Mouse (Mus musculus): ENCODE measurements around the gene Gm4707.

The Gm4707 gene

GRCm38 (mm10) chr17:71484711-71485110 lies 25.0 kb upstream of the Gm4707 start:
- H3K27me3 ChIP-seq (ENCODE audit: insufficient read depth, low read length) = no peaks in the 10 kb centered on the region
- TF ChIP-seq POU5F1 (IDR thresholded peaks at IDR 0.05; ENCODE audit: borderline replicate concordance, low read length) (no peak), NANOG (IDR thresholded peaks at IDR 0.05; ENCODE audit: borderline replicate concordance, low read length) (no peak), CTCF (conservative IDR thresholded peaks at IDR 0.05; ENCODE audit: low read length) (no peak)
- no peak overlapping the region for H3K4me3 ChIP-seq (replicated peaks; ENCODE audit: low read length)
- H3K9me3 ChIP-seq (ENCODE audit: low read length) = no peaks in the 10 kb centered on the region
- no peaks in the 10 kb centered on the region for H3K36me3 ChIP-seq (ENCODE audit: insufficient read depth, low read length)
- peaks cover 50% of the 10 kb centered on the region for H3K4me1 ChIP-seq (replicated peaks; ENCODE audit: low read depth, low read length)

GRCm38 (mm10) chr17:71483418-71484060 lies 23.8 kb upstream of the Gm4707 start:
- TF ChIP-seq POU5F1 (IDR thresholded peaks at IDR 0.05; ENCODE audit: borderline replicate concordance, low read length) (no peak), NANOG (IDR thresholded peaks at IDR 0.05; ENCODE audit: borderline replicate concordance, low read length) (no peak), CTCF (conservative IDR thresholded peaks at IDR 0.05; ENCODE audit: low read length) (no peak)
- H3K9me3 ChIP-seq (ENCODE audit: low read length) = no peaks in the 10 kb centered on the region

GRCm38 (mm10) chr17:71479381-71479901 lies 19.7 kb upstream of the Gm4707 start:
- H3K4me3 ChIP-seq (replicated peaks; ENCODE audit: low read length) = no peak overlapping the region
- no peaks in the 10 kb centered on the region for H3K9me3 ChIP-seq (ENCODE audit: low read length)
- peaks cover 42% of the 10 kb centered on the region for H3K4me1 ChIP-seq (replicated peaks; ENCODE audit: low read depth, low read length)
- no peak for TF ChIP-seq POU5F1 (IDR thresholded peaks at IDR 0.05; ENCODE audit: borderline replicate concordance, low read length)
- TF ChIP-seq NANOG (IDR thresholded peaks at IDR 0.05; ENCODE audit: borderline replicate concordance, low read length) = no peak
- no peak for TF ChIP-seq CTCF (conservative IDR thresholded peaks at IDR 0.05; ENCODE audit: low read length)
- H3K36me3 ChIP-seq (ENCODE audit: insufficient read depth, low read length) = no peaks in the 10 kb centered on the region
- H3K27me3 ChIP-seq (ENCODE audit: insufficient read depth, low read length) = peaks cover 8% of the 10 kb centered on the region

More at GRCm38 (mm10) chr17:71483418-71484060, 23.8 kb upstream of the Gm4707 start:
- no peaks in the 10 kb centered on the region for H3K27me3 ChIP-seq (ENCODE audit: insufficient read depth, low read length)
- H3K4me1 ChIP-seq (replicated peaks; ENCODE audit: low read depth, low read length) = peaks cover 62% of the 10 kb centered on the region
- H3K36me3 ChIP-seq (ENCODE audit: insufficient read depth, low read length) = no peaks in the 10 kb centered on the region
- no peak overlapping the region for H3K4me3 ChIP-seq (replicated peaks; ENCODE audit: low read length)

- peaks cover 1% of the 10 kb centered on the region; the same call in 1 of the 2 replicates for H3K36me3 ChIP-seq (ENCODE audit: insufficient read depth, low read length)
- H3K27me3 ChIP-seq (ENCODE audit: insufficient read depth, low read length) = peaks cover 15% of the 10 kb centered on the region
- TF ChIP-seq CTCF (conservative IDR thresholded peaks at IDR 0.05; ENCODE audit: low read length) (no peak), POU5F1 (IDR thresholded peaks at IDR 0.05; ENCODE audit: borderline replicate concordance, low read length) (no peak), NANOG (IDR thresholded peaks at IDR 0.05; ENCODE audit: borderline replicate concordance, low read length) (no peak)
- no peaks in the 10 kb centered on the region for H3K9me3 ChIP-seq (ENCODE audit: low read length)
- peaks cover 56% of the 10 kb centered on the region for H3K4me1 ChIP-seq (replicated peaks; ENCODE audit: low read depth, low read length)
- H3K4me3 ChIP-seq (replicated peaks; ENCODE audit: low read length) = no peak overlapping the region
These were observed 17.8 kb upstream of the Gm4707 start for GRCm38 (mm10) chr17:71477481-71477880.

GRCm38 (mm10) chr17:71476346-71477020 lies 16.8 kb upstream of the Gm4707 start:
- H3K36me3 ChIP-seq (ENCODE audit: insufficient read depth, low read length) = peaks cover 3% of the 10 kb centered on the region; the same call in 1 of the 2 replicates
- TF ChIP-seq CTCF (conservative IDR thresholded peaks at IDR 0.05; ENCODE audit: low read length) = no peak
- no peak for TF ChIP-seq POU5F1 (IDR thresholded peaks at IDR 0.05; ENCODE audit: borderline replicate concordance, low read length)
- H3K27me3 ChIP-seq (ENCODE audit: insufficient read depth, low read length) = peaks cover 15% of the 10 kb centered on the region

GRCm38 (mm10) chr17:71475705-71476089 lies 16.0 kb upstream of the Gm4707 start:
- Histone ChIP-seq H3K27me3 (ENCODE audit: insufficient read depth, low read length) (peaks cover 15% of the 10 kb centered on the region), H3K36me3 (ENCODE audit: insufficient read depth, low read length) (peaks cover 3% of the 10 kb centered on the region; the same call in 1 of the 2 replicates), H3K4me1 (replicated peaks; ENCODE audit: low read depth, low read length) (peaks cover 51% of the 10 kb centered on the region), H3K4me3 (replicated peaks; ENCODE audit: low read length) (peak overlapping the region; percentile 95), H3K9me3 (ENCODE audit: low read length) (no peaks in the 10 kb centered on the region)
- TF ChIP-seq NANOG (IDR thresholded peaks at IDR 0.05; ENCODE audit: borderline replicate concordance, low read length) (no peak), POU5F1 (IDR thresholded peaks at IDR 0.05; ENCODE audit: borderline replicate concordance, low read length) (no peak), CTCF (conservative IDR thresholded peaks at IDR 0.05; ENCODE audit: low read length) (no peak)

More at GRCm38 (mm10) chr17:71476346-71477020, 16.8 kb upstream of the Gm4707 start:
- H3K9me3 ChIP-seq (ENCODE audit: low read length) = no peaks in the 10 kb centered on the region
- peaks cover 58% of the 10 kb centered on the region for H3K4me1 ChIP-seq (replicated peaks; ENCODE audit: low read depth, low read length)
- no peak overlapping the region for H3K4me3 ChIP-seq (replicated peaks; ENCODE audit: low read length)

GRCm38 (mm10) chr17:71474762-71475704 lies 15.3 kb upstream of the Gm4707 start, which contains the start of gene Smchd1:
Gene Smchd1 (minus strand): TSS chr17:71475343.
- Histone ChIP-seq H3K4me3 (replicated peaks; ENCODE audit: low read length) (peak within 1 kb of the TSS; percentile 95), H3K36me3 (ENCODE audit: insufficient read depth, low read length) (peaks cover 3% of the 10 kb centered on the region; the same call in 1 of the 2 replicates), H3K9me3 (ENCODE audit: low read length) (no peaks in the 10 kb centered on the region), H3K27me3 (ENCODE audit: insufficient read depth, low read length) (peaks cover 15% of the 10 kb centered on the region), H3K4me1 (replicated peaks; ENCODE audit: low read depth, low read length) (peaks cover 50% of the 10 kb centered on the region)
- TF ChIP-seq CTCF (conservative IDR thresholded peaks at IDR 0.05; ENCODE audit: low read length) (no peak), POU5F1 (IDR thresholded peaks at IDR 0.05; ENCODE audit: borderline replicate concordance, low read length) (no peak), NANOG (IDR thresholded peaks at IDR 0.05; ENCODE audit: borderline replicate concordance, low read length) (no peak)
